Mouse (Mus musculus) MEL (cell line): ENCODE results near the gene Gm20388. TPM values are rescaled to one million over a fixed set of nuclear protein-coding genes. Genes with fewer than 3 reads are reported as not detected.

Experiments used
- DNase-seq: peaks from one replicate; pipeline ENCODE4 v3.0.0; 2011; ENCODE audit warnings: low read depth, low spot score
- H3K27ac ChIP-seq: 2 replicates; pipeline ENCODE4 v1.5.1; 2012; ENCODE audit warnings: low read depth, mild to moderate bottlenecking, control low read depth, low read length, moderate library complexity; ENCODE audit not compliant: control insufficient read depth
- H3K27me3 ChIP-seq, 2 experiments: fragments of 150-350 bp in 1 of 2; sonication (generic) in 1 of 2; 2 replicates each; pipeline ENCODE4 v1.6.1; 2012; ENCODE audit warnings: low read length in 2 of 2, mild to moderate bottlenecking in 2 of 2, improper control_type of control experiment in 1 of 2, moderate library complexity in 1 of 2; ENCODE audit not compliant: insufficient read depth in 2 of 2, control insufficient read depth in 1 of 2
- H3K36me3 ChIP-seq, 2 experiments: 2 replicates each; pipeline ENCODE4 v1.6.1; 2012 to 2014; ENCODE audit warnings: low read length in 2 of 2, improper control_type of control experiment in 1 of 2, inconsistent platforms in 1 of 2, mild to moderate bottlenecking in 1 of 2; ENCODE audit not compliant: insufficient read depth in 2 of 2, control insufficient read depth in 1 of 2
- H3K4me1 ChIP-seq, 2 experiments: fragments of 150-350 bp in 1 of 2; sonication (generic) in 1 of 2; 2 replicates each; pipeline ENCODE4 v1.6.1; 2012; ENCODE audit warnings: low read length in 2 of 2, improper control_type of control experiment in 1 of 2, mild to moderate bottlenecking in 1 of 2; ENCODE audit not compliant: insufficient read depth in 2 of 2, control insufficient read depth in 1 of 2
- H3K4me3 ChIP-seq, 2 experiments: fragments of 150-350 bp in 1 of 2; sonication (generic) in 1 of 2; 2 replicates each; pipeline ENCODE4 v1.5.1; 2012; ENCODE audit warnings: low read depth in 2 of 2, low read length in 2 of 2, mild to moderate bottlenecking in 2 of 2, moderate library complexity in 2 of 2, control low read depth in 1 of 2, improper control_type of control experiment in 1 of 2; ENCODE audit not compliant: control insufficient read depth in 1 of 2, insufficient read depth in 1 of 2
- H3K79me2 ChIP-seq: 2 replicates; pipeline ENCODE4 v1.6.1; 2012; ENCODE audit warnings: mild to moderate bottlenecking, low read length, moderate library complexity; ENCODE audit not compliant: control insufficient read depth, poor library complexity, insufficient read depth
- H3K9ac ChIP-seq: 2 replicates; pipeline ENCODE4 v1.6.1; 2012; ENCODE audit warnings: low read depth, mild to moderate bottlenecking, control low read depth, low read length, moderate library complexity; ENCODE audit not compliant: control insufficient read depth, poor library complexity, severe bottlenecking
- H3K9me3 ChIP-seq: fragments of 150-350 bp; sonication (generic); replicated peaks from 2 replicates; pipeline ENCODE4 v1.6.1; 2012; ENCODE audit warnings: mild to moderate bottlenecking, low read length, improper control_type of control experiment, moderate library complexity; ENCODE audit not compliant: insufficient read depth
- BHLHE40 ChIP-seq: IDR thresholded peaks from 2 replicates; pipeline ENCODE4 v1.6.1; 2012; ENCODE audit warnings: low read depth, mild to moderate bottlenecking, inconsistent platforms, low read length, improper control_type of control experiment, borderline replicate concordance
- CHD1 ChIP-seq: IDR thresholded peaks from 2 replicates; pipeline ENCODE4 v1.6.1; 2012; ENCODE audit warnings: low read depth, mild to moderate bottlenecking, inconsistent platforms, low read length, improper control_type of control experiment
- CHD2 ChIP-seq: IDR thresholded peaks from 2 replicates; pipeline ENCODE4 v1.6.1; 2011; ENCODE audit warnings: low read length, improper control_type of control experiment
- E2F4 ChIP-seq: IDR thresholded peaks from 2 replicates; pipeline ENCODE4 v1.6.1; 2011; ENCODE audit warnings: low read depth, low read length, improper control_type of control experiment, borderline replicate concordance
- ELF1 ChIP-seq: IDR thresholded peaks from 2 replicates; pipeline ENCODE4 v1.6.1; 2014; ENCODE audit warnings: low read depth, mild to moderate bottlenecking, inconsistent platforms, low read length, improper control_type of control experiment, moderate library complexity
- ETS1 ChIP-seq: IDR thresholded peaks from 2 replicates; pipeline ENCODE4 v1.6.1; 2012; ENCODE audit warnings: low read depth, mild to moderate bottlenecking, inconsistent platforms, low read length, improper control_type of control experiment, moderate library complexity
- GABPA ChIP-seq: IDR thresholded peaks from 2 replicates; pipeline ENCODE4 v1.6.1; 2012; ENCODE audit warnings: low read depth, mild to moderate bottlenecking, inconsistent platforms, low read length, improper control_type of control experiment, moderate library complexity
- GATA1 ChIP-seq: IDR thresholded peaks from 2 replicates; pipeline ENCODE4 v1.6.1; 2011; ENCODE audit warnings: low read depth, low read length, improper control_type of control experiment
- HCFC1 ChIP-seq: IDR thresholded peaks from 2 replicates; pipeline ENCODE4 v1.6.1; 2012; ENCODE audit warnings: low read depth, mild to moderate bottlenecking, inconsistent platforms, low read length, improper control_type of control experiment, moderate library complexity
- JUND ChIP-seq: IDR thresholded peaks from 2 replicates; pipeline ENCODE4 v1.6.1; 2011; ENCODE audit warnings: low read depth, mild to moderate bottlenecking, improper control_type of control experiment, low read length
- MAX ChIP-seq: IDR thresholded peaks from 2 replicates; pipeline ENCODE4 v1.6.1; 2011; ENCODE audit warnings: low read length, improper control_type of control experiment
- MAZ ChIP-seq: IDR thresholded peaks from 2 replicates; pipeline ENCODE4 v1.6.1; 2012; ENCODE audit warnings: low read depth, mild to moderate bottlenecking, inconsistent platforms, low read length, improper control_type of control experiment
- MEF2A ChIP-seq: IDR thresholded peaks from 2 replicates; pipeline ENCODE4 v1.6.1; 2014; ENCODE audit warnings: low read depth, mild to moderate bottlenecking, inconsistent platforms, low read length, improper control_type of control experiment; ENCODE audit not compliant: poor library complexity, insufficient replicate concordance, severe bottlenecking; ENCODE audit errors: extremely low read depth
- MXI1 ChIP-seq: IDR thresholded peaks from 2 replicates; pipeline ENCODE4 v1.6.1; 2011; ENCODE audit warnings: mild to moderate bottlenecking, low read depth, low read length, improper control_type of control experiment
- MYB ChIP-seq: IDR thresholded peaks from 2 replicates; pipeline ENCODE4 v1.6.1; 2011; ENCODE audit warnings: mild to moderate bottlenecking, low read depth, low read length, improper control_type of control experiment
- MYC ChIP-seq: IDR thresholded peaks from 2 replicates; pipeline ENCODE4 v1.6.1; 2011; ENCODE audit warnings: low read depth, mild to moderate bottlenecking, low read length, improper control_type of control experiment, moderate library complexity
- NELFE ChIP-seq: IDR thresholded peaks from 2 replicates; pipeline ENCODE4 v1.6.1; 2011; ENCODE audit warnings: low read depth, low read length, improper control_type of control experiment
- NRF1 ChIP-seq: IDR thresholded peaks from 2 replicates; pipeline ENCODE4 v1.6.1; 2014; ENCODE audit warnings: low read depth, mild to moderate bottlenecking, inconsistent platforms, low read length, improper control_type of control experiment, moderate library complexity; ENCODE audit not compliant: poor library complexity, insufficient read depth, severe bottlenecking
- POLR2A ChIP-seq, 2 experiments: IDR thresholded peaks; 2 replicates each; pipeline ENCODE4 v1.6.1; 2011 to 2012; ENCODE audit warnings: low read length in 2 of 2, mild to moderate bottlenecking in 2 of 2, control low read depth in 1 of 2, improper control_type of control experiment in 1 of 2, low read depth in 1 of 2, moderate library complexity in 1 of 2; ENCODE audit not compliant: control insufficient read depth in 1 of 2, insufficient read depth in 1 of 2, poor library complexity in 1 of 2
- POLR2AphosphoS2 ChIP-seq: IDR thresholded peaks from 2 replicates; pipeline ENCODE4 v1.6.1; 2011; ENCODE audit warnings: low read length, improper control_type of control experiment
- RAD21 ChIP-seq: IDR thresholded peaks from 2 replicates; pipeline ENCODE4 v1.6.1; 2011; ENCODE audit warnings: mild to moderate bottlenecking, low read depth, low read length, improper control_type of control experiment
- RCOR1 ChIP-seq: IDR thresholded peaks from 2 replicates; pipeline ENCODE4 v1.6.1; 2012; ENCODE audit warnings: low read depth, mild to moderate bottlenecking, inconsistent platforms, low read length, improper control_type of control experiment
- SIN3A ChIP-seq: IDR thresholded peaks from 2 replicates; pipeline ENCODE4 v1.6.1; 2012; ENCODE audit warnings: low read length, improper control_type of control experiment, inconsistent platforms
- SMC3 ChIP-seq: IDR thresholded peaks from 2 replicates; pipeline ENCODE4 v1.6.1; 2011; ENCODE audit warnings: low read depth, low read length, improper control_type of control experiment
- TAL1 ChIP-seq: IDR thresholded peaks from 2 replicates; pipeline ENCODE4 v1.6.1; 2012; ENCODE audit warnings: mild to moderate bottlenecking, inconsistent platforms, low read length, moderate library complexity, mixed read lengths
- TCF12 ChIP-seq: IDR thresholded peaks from 2 replicates; pipeline ENCODE4 v1.6.1; 2014; ENCODE audit warnings: low read depth, mild to moderate bottlenecking, inconsistent platforms, low read length, improper control_type of control experiment, moderate library complexity
- USF1 ChIP-seq: IDR thresholded peaks from 2 replicates; pipeline ENCODE4 v1.6.1; 2014; ENCODE audit warnings: low read depth, mild to moderate bottlenecking, inconsistent platforms, low read length, improper control_type of control experiment, moderate library complexity
- USF2 ChIP-seq, 2 experiments: IDR thresholded peaks; 2 replicates each; pipeline ENCODE4 v1.6.1; 2011 to 2012; ENCODE audit warnings: improper control_type of control experiment in 2 of 2, low read length in 2 of 2, borderline replicate concordance in 1 of 2, inconsistent platforms in 1 of 2, low read depth in 1 of 2, mild to moderate bottlenecking in 1 of 2; ENCODE audit not compliant: insufficient read depth in 1 of 2
- ZC3H11A ChIP-seq: IDR thresholded peaks from 2 replicates; pipeline ENCODE4 v1.6.1; 2012; ENCODE audit warnings: low read depth, mild to moderate bottlenecking, inconsistent platforms, low read length, improper control_type of control experiment
- ZKSCAN1 ChIP-seq: IDR thresholded peaks from 2 replicates; pipeline ENCODE4 v1.6.1; 2012; ENCODE audit warnings: low read depth, mild to moderate bottlenecking, inconsistent platforms, low read length, improper control_type of control experiment, moderate library complexity
- ZMIZ1 ChIP-seq: IDR thresholded peaks from 2 replicates; pipeline ENCODE4 v1.6.1; 2012; ENCODE audit warnings: low read depth, mild to moderate bottlenecking, inconsistent platforms, low read length, improper control_type of control experiment, moderate library complexity
- ZNF384 ChIP-seq: IDR thresholded peaks from 2 replicates; pipeline ENCODE4 v1.6.1; 2012; ENCODE audit warnings: low read depth, mild to moderate bottlenecking, inconsistent platforms, low read length, improper control_type of control experiment
- polyA plus RNA-seq, 2 experiments: library from polyadenylated mRNA; stranded (reverse) in 1 of 2; unstranded in 1 of 2; fragments of >175 nt in 1 of 2; fragments of >200 nt in 1 of 2; gene quantifications; 2 replicates each; pipeline versions ENCODE4 v1.2.1 to v1.2.4; 2012; ENCODE audit warnings: low replicate concordance in 2 of 2, low read depth in 1 of 2; ENCODE audit not compliant: insufficient read length in 2 of 2, insufficient read depth in 1 of 2, missing spikeins in 1 of 2
- total RNA-seq: library from RNA; depleted of rRNA; stranded (reverse); fragments of 300-350 nt; gene quantifications from 2 replicates; pipeline ENCODE4 v1.2.3, GENCODE M21; 2012

Gm20388 gene
- total and polyA plus RNA-seq, 3 experiments, result 11.1 to 17.8 TPM; not detected in 1

DNA sequence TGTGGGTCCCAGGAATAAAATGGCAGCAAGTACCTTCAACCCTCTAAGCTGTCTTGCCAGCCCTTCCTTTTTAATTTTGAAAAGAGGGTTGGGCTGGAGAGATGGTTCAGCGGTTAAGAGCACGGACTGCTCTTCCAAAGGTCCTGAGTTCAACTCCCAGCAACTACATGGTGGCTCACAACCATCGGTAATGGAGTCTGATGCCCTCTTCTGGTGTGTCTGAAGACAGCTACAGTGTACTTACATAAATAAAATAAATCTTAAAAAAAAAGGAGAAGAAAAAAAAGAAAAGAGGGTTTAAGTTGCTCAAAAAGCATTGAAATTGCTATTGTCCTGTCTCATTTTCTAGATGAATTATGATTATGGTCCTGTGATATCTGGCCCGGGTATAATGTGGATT is 3190.6 kb downstream of the Gm20388 start (continued):
- TF ChIP-seq POLR2AphosphoS2, result no peak

DNA sequence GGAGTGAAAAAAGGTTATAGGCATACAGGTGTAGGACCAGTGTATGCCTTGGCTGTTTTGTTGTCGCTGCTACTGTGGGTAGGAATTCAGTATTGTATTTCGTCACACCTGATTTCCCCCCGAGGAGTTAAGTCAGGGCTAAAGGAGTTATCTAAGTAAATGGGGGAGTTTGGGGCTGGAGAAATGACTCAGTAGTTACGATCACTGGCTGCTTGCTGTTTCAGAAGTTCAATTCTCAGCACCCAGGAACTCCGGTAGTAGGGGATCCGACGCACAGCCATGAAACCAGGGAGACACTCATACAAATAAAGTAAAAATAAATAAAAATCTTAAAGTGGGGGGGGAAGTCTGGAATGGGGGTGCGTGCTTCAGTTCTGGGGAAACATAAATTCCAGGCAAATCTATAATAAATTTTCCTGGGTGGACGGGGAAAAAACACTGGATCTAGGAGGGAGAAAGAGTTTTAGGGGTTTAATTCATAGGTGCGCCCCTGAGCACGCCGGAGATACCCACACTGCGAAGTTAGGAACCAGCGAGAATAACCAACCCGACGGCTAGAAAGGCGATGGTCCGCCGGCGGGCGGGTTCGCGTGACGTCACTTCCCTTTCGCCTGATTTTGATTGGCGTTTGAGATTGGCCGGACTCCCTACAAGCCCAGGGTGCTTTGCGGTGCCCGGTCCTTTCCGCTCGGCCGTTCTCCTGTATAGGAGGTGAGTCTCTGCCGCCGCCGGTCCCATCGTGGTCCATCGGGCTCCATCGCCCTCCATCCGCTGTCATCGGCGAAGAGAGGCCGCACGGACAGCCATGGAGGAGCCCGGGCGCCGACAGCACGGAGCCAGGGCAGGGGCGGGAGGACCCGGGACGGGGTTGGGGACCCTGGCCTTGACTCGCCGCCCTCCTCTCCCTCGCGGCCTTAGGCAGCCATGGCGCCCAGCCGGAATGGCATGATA is 3191.4 kb downstream of the Gm20388 start, which contains the start of gene Rpl13:
Gene Rpl13, plus strand, starts transcription at position 616 of the 951 bp plus-strand sequence.
- H3K9ac ChIP-seq, result peak within 1 kb of the TSS; percentile 92
- peaks cover 26% of the 10 kb centered on the region for H3K79me2 ChIP-seq
- peak; percentile 97 for DNase-seq
- no peaks in the 10 kb centered on the region for H3K27me3 ChIP-seq
- peak within 1 kb of the TSS; percentile 74 to 81 for H3K4me3 ChIP-seq
- H3K36me3 ChIP-seq, result peaks cover 13 to 15% of the 10 kb centered on the region in 2 experiments
- H3K9me3 ChIP-seq, result no peaks in the 10 kb centered on the region
- H3K4me1 ChIP-seq, result peaks cover 0 to 8% of the 10 kb centered on the region in 2 experiments; a peak in 1 of 4 replicates
- peak within 1 kb of the TSS; percentile 79 for H3K27ac ChIP-seq
- TF ChIP-seq SIN3A (peak; percentile 91), SMC3 (0 out of 2 replicates have a peak, but pooled peaks have one; percentile 6), MEF2A (no peak), MAX (peak; percentile 89; the same call in 1 of the 2 replicates), BHLHE40 (no peak), ZMIZ1 (peak; percentile 94), USF2 (IDR thresholded peaks at IDR 0.05; ENCODE audit: borderline replicate concordance in 1 of 2, insufficient read depth in 1 of 2, low read depth in 1 of 2, low read length in 2 of 2) (no peak), ELF1 (peak; percentile 37; the same call in 1 of the 2 replicates), NRF1 (no peak), ZKSCAN1 (no peak), TAL1 (no peak), POLR2AphosphoS2 (peak; percentile 99), ZNF384 (no peak), JUND (no peak), ZC3H11A (no peak), POLR2A (IDR thresholded peaks at IDR 0.05; ENCODE audit: control insufficient read depth in 1 of 2, insufficient read depth in 1 of 2, low read depth in 1 of 2, low read length in 2 of 2, poor library complexity in 1 of 2) (peak; percentile 93 to 98), MXI1 (peak; percentile 74), CHD1 (peak; percentile 96), RCOR1 (no peak), HCFC1 (peak; percentile 92), RAD21 (no peak), MYC (peak; percentile 95), NELFE (peak; percentile 98), USF1 (no peak), GABPA (no peak), TCF12 (peak; percentile 87), GATA1 (peak; percentile 7; the same call in 1 of the 2 replicates), MAZ (peak; percentile 67; the same call in 1 of the 2 replicates), ETS1 (peak; percentile 16; the same call in 1 of the 2 replicates), MYB (peak; percentile 31; the same call in 1 of the 2 replicates), CHD2 (no peak), E2F4 (no peak; the same call in 1 of the 2 replicates)
